ENCODE assay signal across 28 mouse cellular contexts in genomic region chr9:107919441-107919840, GRCm38 (mm10). TPM values are rescaled to one million over a fixed set of nuclear protein-coding genes. Genes with fewer than 3 reads are reported as not detected.
DNase-seq lines count a peak whose midpoint lies in the region; ATAC-seq and TF ChIP-seq lines count a peak whose summit lies in the region.
"Had no signal": no experiment of that assay in that cellular context is flagged by ENCODE, and none has a peak within 500 bp of the region (broad histone marks: within the 10 kb centered on the region; RNA-seq: fewer than 3 reads in every experiment).

No protein-coding gene starts in this region.

- WGBS in hindbrain, embryonic 12.5 days: 87% methylated on average over 5 of the region's 5 CpGs
- WGBS in hindbrain, embryonic 11.5 days: 83% methylated on average over 5 of the region's 5 CpGs

- H3K36me3 ChIP-seq in hindbrain, embryonic 12.5 days: no peaks in the 10 kb centered on the region
- H3K36me3 ChIP-seq in hindbrain, embryonic 11.5 days (ENCODE audit: control insufficient read depth, insufficient read depth, low read length): no peaks in the 10 kb centered on the region
- H3K36me3 ChIP-seq: G1E had no signal

- no peak overlapping the region for H3K27ac ChIP-seq in hindbrain, embryonic 12.5 days
- no peak overlapping the region for H3K27ac ChIP-seq in hindbrain, embryonic 11.5 days (ENCODE audit: low read depth, low read length)
- H3K27ac ChIP-seq in left cerebral cortex, adult 2 months: peak overlapping the region; percentile 40; the same call in 1 of the 2 replicates

- H3K4me3 ChIP-seq in hindbrain, embryonic 12.5 days: no peak overlapping the region
- no peak overlapping the region for H3K4me3 ChIP-seq in hindbrain, embryonic 11.5 days (ENCODE audit: low read depth, low read length)
- H3K4me3 ChIP-seq in left cerebral cortex, adult 2 months: no peak overlapping the region

- intact Hi-C loops in left cerebral cortex, adult 2 months (cut with DNase I): no loop called here
- intact Hi-C loops in gastrocnemius, postnatal 14 days (cut with DNase I; ENCODE audit: low total_unique reads): loop anchor here (5.0 kb wide), 1 partner anchor 33 kb away; the partner anchor contains the start of gene Traip

- no peak for TF ChIP-seq CTCF in left cerebral cortex, adult 2 months (IDR thresholded peaks at IDR 0.05)

- H3K27me3 ChIP-seq in hindbrain, embryonic 12.5 days: no peaks in the 10 kb centered on the region
- H3K27me3 ChIP-seq in hindbrain, embryonic 11.5 days (ENCODE audit: control insufficient read depth, insufficient read depth, low read length): no peaks in the 10 kb centered on the region
- H3K27me3 ChIP-seq: Patski had no signal

- H3K4me2 ChIP-seq in hindbrain, embryonic 12.5 days (replicated peaks): no peak overlapping the region
- no peak overlapping the region for H3K4me2 ChIP-seq in hindbrain, embryonic 11.5 days (replicated peaks; ENCODE audit: low read depth, low read length)

- DNase-seq in hindbrain, embryonic 11.5 days (ENCODE audit: low spot score): no peak
- DNase-seq in left cerebral cortex, adult 2 months (ENCODE audit: extremely low spot score in 1 of 2, low spot score in 2 of 2): no peak
- no peak for DNase-seq in left cerebral cortex, adult 18-20 months (ENCODE audit: low spot score in 2 of 2)
- DNase-seq in retina, postnatal 1 day: peak; percentile 74
- DNase-seq in retina, embryonic 14.5 days (ENCODE audit: low spot score): no peak
- peak; percentile 79 for DNase-seq in retina, postnatal 7 days (ENCODE audit: low read depth, low spot score)
- no peak for DNase-seq in gastrocnemius, postnatal 14 days
- DNase-seq: adrenal gland, adult 2 months; adrenal gland, adult 8-10 months; adrenal gland, postnatal 10 days; adrenal gland, postnatal 14 days; adrenal gland, postnatal 25 days; adrenal gland, postnatal 36 days; B cell, adult 2 months; cerebellum, adult 11 months; cerebellum, adult 11-12 months had no signal

- peak overlapping the region; percentile 27; the same call in 1 of the 2 replicates for H3K9ac ChIP-seq in hindbrain, embryonic 12.5 days
- no peak overlapping the region for H3K9ac ChIP-seq in hindbrain, embryonic 11.5 days (ENCODE audit: low read depth, low read length)

- ATAC-seq in hindbrain, embryonic 12.5 days (ENCODE audit: low FRiP score): no peak
- ATAC-seq in hindbrain, embryonic 11.5 days (ENCODE audit: low FRiP score): no peak
- ATAC-seq: activated CD4-positive, CD25-positive, alpha-beta regulatory T cell, adult 4 months; CD4-positive, CD25-positive, alpha-beta regulatory T cell, adult 4 months; Patski had no signal

- no peaks in the 10 kb centered on the region for H3K9me3 ChIP-seq in hindbrain, embryonic 12.5 days (replicated peaks)
- H3K9me3 ChIP-seq in hindbrain, embryonic 11.5 days (ENCODE audit: control insufficient read depth, low read length): no peaks in the 10 kb centered on the region
- H3K9me3 ChIP-seq: G1E had no signal

- H3K4me1 ChIP-seq in hindbrain, embryonic 12.5 days: peaks cover 11% of the 10 kb centered on the region
- H3K4me1 ChIP-seq in hindbrain, embryonic 11.5 days (replicated peaks; ENCODE audit: control insufficient read depth, insufficient read depth, low read length): no peaks in the 10 kb centered on the region

RNA-seq across cellular contexts. Expression of gene Actl11, which starts 8.8 kb away (rescaled TPM):
- not detected in 2 replicates for polyA plus RNA-seq in hindbrain, embryonic 12.5 days (2016; fragmentation: Nextera tagmentation; extraction: Ambion mirVana)
- polyA plus RNA-seq in hindbrain, embryonic 11.5 days (2014; fragmentation: Nextera tagmentation; extraction: Ambion mirVana): not detected in 2 replicates
- total RNA-seq in left cerebral cortex, adult 2 months (2021): not detected
- not detected for total RNA-seq in left cerebral cortex, adult 18-20 months (2021)
- not detected for total RNA-seq in gastrocnemius, postnatal 14 days (2021)
- total RNA-seq: adrenal gland, adult 18-20 months; adrenal gland, adult 2 months; adrenal gland, adult 8-10 months; adrenal gland, postnatal 10 days; adrenal gland, postnatal 14 days; adrenal gland, postnatal 25 days; adrenal gland, postnatal 36 days; adrenal gland, postnatal 4 days; CH12.LX; ES-E14; MEL had no signal
- polyA plus RNA-seq: activated CD4-positive, CD25-positive, alpha-beta regulatory T cell, adult 4 months; adrenal gland, adult 2 months; brain, embryonic 14.5 days; C2C12; CD4-positive, CD25-positive, alpha-beta regulatory T cell, adult 4 months; G1E; Patski had no signal

RNA-seq across cellular contexts. Expression of gene Mst1r, which starts 12.8 kb away (rescaled TPM):
- polyA plus RNA-seq in hindbrain, embryonic 12.5 days (2016; fragmentation: Nextera tagmentation; extraction: Ambion mirVana): 2.0 and 2.3 TPM in 2 replicates
- 0.31 and 0.60 TPM in 2 replicates for polyA plus RNA-seq in hindbrain, embryonic 11.5 days (2014; fragmentation: Nextera tagmentation; extraction: Ambion mirVana)
- under 1 TPM; 0.68 to 0.91 TPM for total RNA-seq in left cerebral cortex, adult 2 months (2021)
- total RNA-seq in left cerebral cortex, adult 18-20 months (2021): 1 to 10 TPM in 1 of 2 experiments, under 1 TPM in 1; 0.89 to 1.2 TPM
- 1 to 10 TPM; 1.2 to 1.8 TPM for total RNA-seq in gastrocnemius, postnatal 14 days (2021)
- total RNA-seq: CH12.LX, G1E had no signal
- polyA plus RNA-seq: activated CD4-positive, CD25-positive, alpha-beta regulatory T cell, adult 4 months; CD4-positive, CD25-positive, alpha-beta regulatory T cell, adult 4 months had no signal

RNA-seq across cellular contexts. Expression of gene Camkv, which starts 16.0 kb away (rescaled TPM):
- 7.3 and 7.9 TPM in 2 replicates for polyA plus RNA-seq in hindbrain, embryonic 12.5 days (2016; fragmentation: Nextera tagmentation; extraction: Ambion mirVana)
- 3.6 and 4.5 TPM in 2 replicates for polyA plus RNA-seq in hindbrain, embryonic 11.5 days (2014; fragmentation: Nextera tagmentation; extraction: Ambion mirVana)
- 100 to 1,000 TPM; 330 to 356 TPM for total RNA-seq in left cerebral cortex, adult 2 months (2021)
- 100 to 1,000 TPM; 322 to 377 TPM for total RNA-seq in left cerebral cortex, adult 18-20 months (2021)
- total RNA-seq in gastrocnemius, postnatal 14 days (2021): under 1 TPM; 0.16 to 0.24 TPM
- total RNA-seq: CH12.LX had no signal
- polyA plus RNA-seq: activated CD4-positive, CD25-positive, alpha-beta regulatory T cell, adult 4 months; CD4-positive, CD25-positive, alpha-beta regulatory T cell, adult 4 months; G1E had no signal

RNA-seq across cellular contexts. Expression of gene Traip, which starts 30.5 kb away (rescaled TPM):
- polyA plus RNA-seq in hindbrain, embryonic 12.5 days (2016; fragmentation: Nextera tagmentation; extraction: Ambion mirVana): 15.8 and 17.4 TPM in 2 replicates
- 21.8 and 22.6 TPM in 2 replicates for polyA plus RNA-seq in hindbrain, embryonic 11.5 days (2014; fragmentation: Nextera tagmentation; extraction: Ambion mirVana)
- total RNA-seq in left cerebral cortex, adult 2 months (2021): 10 to 100 TPM in 1 of 2 experiments, 1 to 10 TPM in 1; 9.5 to 10.9 TPM
- 1 to 10 TPM; 7.5 to 9.1 TPM for total RNA-seq in left cerebral cortex, adult 18-20 months (2021)
- total RNA-seq in gastrocnemius, postnatal 14 days (2021): 1 to 10 TPM in 1 of 2 experiments, under 1 TPM in 1; 0.97 to 1.1 TPM

RNA-seq across cellular contexts. Expression of gene Mon1a, which starts 31.5 kb away (rescaled TPM):
- 17.1 and 20.1 TPM in 2 replicates for polyA plus RNA-seq in hindbrain, embryonic 12.5 days (2016; fragmentation: Nextera tagmentation; extraction: Ambion mirVana)
- 17.5 and 18.1 TPM in 2 replicates for polyA plus RNA-seq in hindbrain, embryonic 11.5 days (2014; fragmentation: Nextera tagmentation; extraction: Ambion mirVana)
- total RNA-seq in left cerebral cortex, adult 2 months (2021): 10 to 100 TPM; 24.3 to 26.7 TPM
- 10 to 100 TPM; 27.1 to 28.1 TPM for total RNA-seq in left cerebral cortex, adult 18-20 months (2021)
- 1 to 10 TPM; 5.9 to 6.7 TPM for total RNA-seq in gastrocnemius, postnatal 14 days (2021)

Comparison
In these comparisons a context has a peak if more than half of its experiments do, and no peak if none do; other contexts are left out.
1. DNase-seq: peak in retina, postnatal 1 day (single experiment) and retina, postnatal 7 days (single experiment); none in hindbrain, embryonic 11.5 days (single experiment), left cerebral cortex, adult 2 months (0 of 2), left cerebral cortex, adult 18-20 months (0 of 2), retina, embryonic 14.5 days (single experiment) and gastrocnemius, postnatal 14 days (single experiment).
2. RNA of gene Camkv, which starts 16.0 kb away (total RNA-seq): 322 to 377 TPM in left cerebral cortex, adult 18-20 months and 330 to 356 TPM in left cerebral cortex, adult 2 months; 0.16 to 0.24 TPM in gastrocnemius, postnatal 14 days; every median in the first group is over 100 times any median in the second.